Mouse (Mus musculus) midbrain, embryonic 14.5 days (tissue): ENCODE measurements around the gene Dlg2. TPM values are rescaled to one million over a fixed set of nuclear protein-coding genes. Genes with fewer than 3 reads are reported as not detected.
A peak's percentile ranks its signal among the peaks of the same experiment; 100 is the strongest.

ENCODE experiments used
- ATAC-seq: fragments of 200-750 bp; cut with Nextera tagmentation; 2 replicates; pipeline ENCODE4 v1.8.0; 2017; ENCODE audit warnings: moderate number of reproducible peaks, moderate library complexity; ENCODE audit not compliant: low FRiP score, low TSS enrichment
- DNase-seq: peaks from one replicate; pipeline ENCODE4 v3.0.0-alpha.2; 2015
- H3K27ac ChIP-seq: fragments of 300-500 bp; sonication (generic); replicated peaks from 2 replicates; pipeline ENCODE4 v1.5.1; 2014; ENCODE audit warnings: mild to moderate bottlenecking, low read depth, low read length, moderate library complexity
- H3K27me3 ChIP-seq: fragments of 300-500 bp; sonication (generic); 2 replicates; pipeline ENCODE4 v1.6.1; 2014; ENCODE audit warnings: low read length, control low read depth, mixed read lengths; ENCODE audit not compliant: control insufficient read depth, insufficient read depth
- H3K36me3 ChIP-seq: fragments of 300-500 bp; sonication (generic); 2 replicates; pipeline ENCODE4 v1.6.1; 2014; ENCODE audit warnings: low read length, control low read depth; ENCODE audit not compliant: control insufficient read depth, insufficient read depth
- H3K4me1 ChIP-seq: fragments of 300-500 bp; sonication (generic); 2 replicates; pipeline ENCODE4 v1.6.1; 2014; ENCODE audit warnings: mild to moderate bottlenecking, antibody characterized with exemption, low read length, control low read depth; ENCODE audit not compliant: control insufficient read depth, insufficient read depth
- H3K4me2 ChIP-seq: fragments of 300-500 bp; sonication (generic); 2 replicates; pipeline ENCODE4 v1.6.1; 2014; ENCODE audit warnings: mild to moderate bottlenecking, low read length, moderate library complexity
- H3K4me3 ChIP-seq: fragments of 300-500 bp; sonication (generic); replicated peaks from 2 replicates; pipeline ENCODE4 v1.5.1; 2014; ENCODE audit warnings: low read depth, low read length
- H3K9ac ChIP-seq: fragments of 300-500 bp; sonication (generic); replicated peaks from 2 replicates; pipeline ENCODE4 v1.6.1; 2014; ENCODE audit warnings: mild to moderate bottlenecking, low read length, moderate library complexity
- H3K9me3 ChIP-seq: fragments of 300-500 bp; sonication (generic); 2 replicates; pipeline ENCODE4 v1.6.1; 2016; ENCODE audit warnings: low read length, control low read depth, mixed read lengths; ENCODE audit not compliant: control insufficient read depth
- WGBS: fragments of 180-500 bp; shearing (Covaris S2); extraction: QIAGEN DNeasy Blood & Tissue Kit; methylation state at CpG from one replicate; pipeline ENCODE4 v1.1.7; 2014; 5-methylcytosine and 5-hydroxymethylcytosine counted together
- polyA plus RNA-seq: library from polyadenylated mRNA; unstranded; fragments of >200 nt; fragmentation: Nextera tagmentation; extraction: Ambion mirVana; gene quantifications from 2 replicates; pipeline ENCODE4 v1.2.1, GENCODE M21; 2014

Dlg2 gene
- polyA plus RNA-seq, 1 experiment from 2014 or later: 19.3 TPM

DNA sequence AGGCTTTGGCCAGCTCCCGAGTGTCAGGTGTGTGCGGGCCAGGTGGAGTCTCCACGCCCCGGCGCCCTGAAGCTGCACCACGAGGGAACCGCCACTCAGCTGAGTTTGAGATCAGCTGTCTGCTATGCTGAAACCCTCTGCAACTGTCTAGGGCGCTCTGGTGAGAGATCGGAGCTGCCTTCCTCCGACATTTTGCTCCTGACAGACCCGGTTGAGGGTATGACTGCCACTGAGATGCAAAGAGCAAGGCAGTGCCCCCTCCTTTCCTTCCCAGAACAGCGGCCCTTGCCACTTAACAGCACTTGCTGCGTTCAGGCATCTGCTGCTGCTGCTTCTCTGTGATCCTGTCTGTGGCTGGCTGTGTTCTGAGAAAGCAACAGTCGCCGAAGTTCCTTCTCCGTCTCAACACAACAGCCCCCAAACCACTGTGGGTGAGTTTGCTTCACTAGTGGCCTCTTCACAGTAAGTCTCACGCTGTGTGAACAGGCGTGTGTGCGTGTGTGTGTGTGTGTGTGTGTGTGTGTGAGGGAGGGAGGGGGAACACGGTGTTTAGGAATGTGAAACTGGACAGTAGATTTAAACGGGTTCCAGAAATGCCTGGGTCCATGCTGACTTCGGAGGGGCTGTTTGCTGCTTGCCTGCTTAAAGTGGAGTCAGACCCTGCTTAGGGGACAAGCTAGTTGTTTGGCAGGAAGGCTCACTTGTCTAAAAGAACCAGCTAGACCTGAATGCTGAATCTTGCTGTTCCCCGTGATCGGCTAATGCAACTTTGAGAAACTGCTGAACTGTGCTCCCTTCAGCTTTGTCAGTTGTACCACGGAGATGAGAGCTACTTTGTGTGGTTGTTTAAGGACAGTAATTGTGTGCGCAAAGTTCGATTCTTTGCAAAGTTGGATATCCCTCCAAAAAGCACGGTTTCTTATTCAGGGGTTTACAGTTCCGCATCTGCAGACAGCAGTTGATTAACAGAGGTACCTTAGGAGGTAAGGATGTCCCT, 1704.4 kb downstream of the Dlg2 start:
- peaks cover 8% of the 10 kb centered on the region; the same call in 1 of the 2 replicates for H3K27me3 ChIP-seq
- no peaks in the 10 kb centered on the region for H3K36me3 ChIP-seq
- peak overlapping the region; percentile 58 for H3K4me2 ChIP-seq
- ATAC-seq: peak; percentile 59
- peak overlapping the region; percentile 33 for H3K4me3 ChIP-seq
- peaks cover 11% of the 10 kb centered on the region for H3K4me1 ChIP-seq
- 15% methylated on average over 29 of the region's 29 CpGs for WGBS
- 0 out of 2 replicates have a peak overlapping the region, but pooled peaks have one; percentile 23 for H3K9ac ChIP-seq
- DNase-seq: peak; percentile 58
- no peaks in the 10 kb centered on the region for H3K9me3 ChIP-seq
- H3K27ac ChIP-seq: no peak overlapping the region

- H3K4me3 ChIP-seq: no peak overlapping the region
- peak overlapping the region; percentile 58 for H3K4me2 ChIP-seq
- H3K27ac ChIP-seq: no peak overlapping the region
- peaks cover 11% of the 10 kb centered on the region for H3K4me1 ChIP-seq
- no peaks in the 10 kb centered on the region for H3K9me3 ChIP-seq
- no peaks in the 10 kb centered on the region for H3K36me3 ChIP-seq
- ATAC-seq: peak; percentile 49; the same call in 1 of the 2 replicates
- peak; percentile 52 for DNase-seq
- peaks cover 8% of the 10 kb centered on the region; the same call in 1 of the 2 replicates for H3K27me3 ChIP-seq
- WGBS: 4% methylated on average over 10 of the region's 10 CpGs
- no peak overlapping the region for H3K9ac ChIP-seq
Observed at GRCm38 (mm10) chr7:92181959-92182612, 1705.6 kb downstream of the Dlg2 start.

DNA sequence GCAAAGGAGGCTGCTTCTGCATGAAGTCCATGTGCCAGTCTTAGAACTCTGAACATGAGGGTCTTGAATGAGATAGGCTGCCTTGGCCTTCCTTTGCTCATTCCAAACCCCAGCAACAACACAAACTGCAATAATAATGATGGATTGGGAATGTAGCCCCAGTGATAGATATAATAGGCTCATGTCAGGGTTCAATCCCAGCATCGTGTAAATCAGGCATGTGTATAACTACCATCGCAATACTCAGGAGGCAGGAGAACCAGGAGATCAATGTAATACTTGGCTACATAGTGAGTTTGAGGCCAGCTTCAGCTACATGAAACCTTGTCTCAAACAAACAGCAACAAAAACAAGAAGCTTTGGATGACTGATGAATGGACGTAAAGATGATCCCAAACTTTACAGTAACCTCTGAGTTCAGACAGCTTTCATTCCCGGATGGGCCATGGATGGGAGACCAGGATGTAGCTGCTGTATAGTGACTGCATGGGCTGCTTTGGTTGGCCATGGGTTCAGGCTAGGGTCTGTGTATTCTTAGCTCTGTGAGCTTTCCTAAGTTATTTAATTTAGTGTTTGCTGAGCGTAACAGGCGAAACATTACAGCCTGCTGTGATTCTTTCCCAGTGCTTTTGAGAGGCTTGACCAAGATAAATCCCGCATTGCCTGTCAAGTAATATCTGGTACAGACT, 1708.0 kb downstream of the Dlg2 start:
- WGBS: 89% methylated on average over 7 of the region's 7 CpGs
- no peak for DNase-seq
- H3K27ac ChIP-seq: no peak overlapping the region

GRCm38 (mm10) chr7:92186341-92186740, 1709.9 kb downstream of the Dlg2 start:
- Histone ChIP-seq H3K27ac (no peak overlapping the region), H3K4me1 (peaks cover 8% of the 10 kb centered on the region; the same call in 1 of the 2 replicates), H3K9me3 (no peaks in the 10 kb centered on the region), H3K4me3 (no peak overlapping the region), H3K27me3 (peaks cover 3% of the 10 kb centered on the region; the same call in 1 of the 2 replicates), H3K36me3 (no peaks in the 10 kb centered on the region), H3K9ac (no peak overlapping the region), H3K4me2 (no peak overlapping the region)
- ATAC-seq (no peak), DNase-seq (no peak)
- WGBS: 92% methylated on average over 5 of the region's 5 CpGs

More for the DNA sequence above, 1708.0 kb downstream of the Dlg2 start:
- H3K27me3 ChIP-seq: peaks cover 8% of the 10 kb centered on the region; the same call in 1 of the 2 replicates
- H3K4me1 ChIP-seq: peaks cover 13% of the 10 kb centered on the region
- no peak overlapping the region for H3K4me3 ChIP-seq
- no peaks in the 10 kb centered on the region for H3K9me3 ChIP-seq
- H3K9ac ChIP-seq: no peak overlapping the region
- no peaks in the 10 kb centered on the region for H3K36me3 ChIP-seq
- no peak overlapping the region for H3K4me2 ChIP-seq
- ATAC-seq: no peak

DNA sequence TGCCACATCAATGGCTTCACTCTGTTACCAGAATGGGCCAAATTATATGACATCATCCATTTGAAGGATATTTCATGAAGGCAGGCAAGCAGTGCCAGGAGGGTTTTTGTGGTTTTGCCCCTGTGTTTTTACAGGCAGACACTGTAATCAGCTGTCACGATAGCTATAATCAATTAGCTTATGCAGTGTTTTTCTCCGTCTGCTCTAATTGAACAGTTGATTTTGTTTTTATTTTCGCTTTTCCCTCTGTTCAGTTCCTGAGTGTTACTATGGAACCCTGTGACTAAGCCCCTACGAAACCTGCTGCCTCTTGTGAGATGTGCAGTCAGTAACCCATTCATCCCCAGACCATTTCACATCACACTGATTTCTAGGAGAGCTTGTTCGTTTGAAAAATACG, 1712.7 kb downstream of the Dlg2 start:
- H3K36me3 ChIP-seq: no peaks in the 10 kb centered on the region
- H3K4me2 ChIP-seq: no peak overlapping the region
- no peaks in the 10 kb centered on the region for H3K27me3 ChIP-seq
- no peak overlapping the region for H3K9ac ChIP-seq
- no peak overlapping the region for H3K27ac ChIP-seq
- no peak; the same call in 1 of the 2 replicates for ATAC-seq
- no peaks in the 10 kb centered on the region for H3K9me3 ChIP-seq
- no peak overlapping the region for H3K4me3 ChIP-seq
- DNase-seq: no peak
- H3K4me1 ChIP-seq: 0 out of 2 replicates have a peak, but pooled peaks cover 2% of the 10 kb centered on the region
- WGBS: 71% methylated on average over 6 of the region's 6 CpGs

GRCm38 (mm10) chr7:92196004-92196403, 1719.5 kb downstream of the Dlg2 start:
- 82% methylated on average over 4 of the region's 4 CpGs for WGBS
- ATAC-seq: no peak
- Histone ChIP-seq H3K9me3 (no peaks in the 10 kb centered on the region), H3K4me3 (no peak overlapping the region), H3K9ac (no peak overlapping the region), H3K27me3 (no peaks in the 10 kb centered on the region), H3K4me2 (no peak overlapping the region), H3K36me3 (no peaks in the 10 kb centered on the region), H3K4me1 (no peaks in the 10 kb centered on the region), H3K27ac (no peak overlapping the region)
- DNase-seq: no peak

- Histone ChIP-seq H3K4me1 (no peaks in the 10 kb centered on the region), H3K27ac (no peak overlapping the region)
Observed at GRCm38 (mm10) chr7:92197621-92198020, 1721.1 kb downstream of the Dlg2 start.

GRCm38 (mm10) chr7:92199131-92199530, 1722.7 kb downstream of the Dlg2 start:
- Histone ChIP-seq H3K9ac (no peak overlapping the region), H3K4me2 (no peak overlapping the region), H3K4me3 (no peak overlapping the region), H3K4me1 (no peaks in the 10 kb centered on the region), H3K9me3 (no peaks in the 10 kb centered on the region), H3K27ac (no peak overlapping the region), H3K27me3 (no peaks in the 10 kb centered on the region), H3K36me3 (no peaks in the 10 kb centered on the region)
- WGBS: 82% methylated on average over 1 of the region's 1 CpGs
- DNase-seq (no peak), ATAC-seq (no peak)

More at GRCm38 (mm10) chr7:92197621-92198020, 1721.1 kb downstream of the Dlg2 start:
- Histone ChIP-seq H3K36me3 (no peaks in the 10 kb centered on the region), H3K4me3 (no peak overlapping the region), H3K9ac (no peak overlapping the region), H3K27me3 (no peaks in the 10 kb centered on the region), H3K9me3 (no peaks in the 10 kb centered on the region), H3K4me2 (no peak overlapping the region)
- DNase-seq (no peak), ATAC-seq (no peak)
- WGBS: 82% methylated on average over 3 of the region's 3 CpGs
